Mouse (Mus musculus): ENCODE measurements around the gene Mphosph6. TPM values are rescaled to one million over a fixed set of nuclear protein-coding genes. Genes with fewer than 3 reads are reported as not detected.

Gene Mphosph6
- polyA plus RNA-seq, 1 experiment, result 98.3 TPM

GRCm38 (mm10) chr8:117764625-117765024, 37.1 kb downstream of the Mphosph6 start:
- peaks cover 7% of the 10 kb centered on the region; the same call in 1 of the 2 replicates for H3K9me3 ChIP-seq (replicated peaks; ENCODE audit: control insufficient read depth, insufficient read depth, low read length, poor library complexity, severe bottlenecking)
- H3K4me1 ChIP-seq (ENCODE audit: control insufficient read depth, insufficient read depth, low read length), result no peaks in the 10 kb centered on the region
- H3K27me3 ChIP-seq (ENCODE audit: control insufficient read depth, insufficient read depth, low read length, poor library complexity, severe bottlenecking), result no peaks in the 10 kb centered on the region
- no peak overlapping the region for H3K9ac ChIP-seq (ENCODE audit: low read depth, poor library complexity, severe bottlenecking)
- H3K4me3 ChIP-seq (ENCODE audit: low read depth, low read length), result no peak overlapping the region
- no peaks in the 10 kb centered on the region for H3K36me3 ChIP-seq (ENCODE audit: control insufficient read depth, insufficient read depth, low read length, poor library complexity, severe bottlenecking)
- TF ChIP-seq CTCF (IDR thresholded peaks at IDR 0.05; ENCODE audit: low read depth, low read length) (no peak), EP300 (IDR thresholded peaks at IDR 0.05; ENCODE audit: insufficient read depth, low read depth, low read length) (no peak), POLR2A (IDR thresholded peaks at IDR 0.05; ENCODE audit: insufficient read depth, low read length) (no peak)
- no peak overlapping the region for H3K27ac ChIP-seq (ENCODE audit: insufficient read depth, low read length)

- H3K9ac ChIP-seq (ENCODE audit: low read depth, poor library complexity, severe bottlenecking), result no peak overlapping the region
- H3K27me3 ChIP-seq (ENCODE audit: control insufficient read depth, insufficient read depth, low read length, poor library complexity, severe bottlenecking), result no peaks in the 10 kb centered on the region
- TF ChIP-seq POLR2A (IDR thresholded peaks at IDR 0.05; ENCODE audit: insufficient read depth, low read length) (no peak), EP300 (IDR thresholded peaks at IDR 0.05; ENCODE audit: insufficient read depth, low read depth, low read length) (no peak), CTCF (IDR thresholded peaks at IDR 0.05; ENCODE audit: low read depth, low read length) (no peak)
- H3K4me3 ChIP-seq (ENCODE audit: low read depth, low read length), result no peak overlapping the region
- peaks cover 7% of the 10 kb centered on the region; the same call in 1 of the 2 replicates for H3K9me3 ChIP-seq (replicated peaks; ENCODE audit: control insufficient read depth, insufficient read depth, low read length, poor library complexity, severe bottlenecking)
- no peaks in the 10 kb centered on the region for H3K4me1 ChIP-seq (ENCODE audit: control insufficient read depth, insufficient read depth, low read length)
- H3K27ac ChIP-seq (ENCODE audit: insufficient read depth, low read length), result no peak overlapping the region
- H3K36me3 ChIP-seq (ENCODE audit: control insufficient read depth, insufficient read depth, low read length, poor library complexity, severe bottlenecking), result no peaks in the 10 kb centered on the region
Measured at GRCm38 (mm10) chr8:117762776-117763175, 39.0 kb downstream of the Mphosph6 start.

GRCm38 (mm10) chr8:117757900-117758299, 43.8 kb downstream of the Mphosph6 start:
- no peaks in the 10 kb centered on the region for H3K36me3 ChIP-seq (ENCODE audit: control insufficient read depth, insufficient read depth, low read length, poor library complexity, severe bottlenecking)
- H3K4me1 ChIP-seq (ENCODE audit: control insufficient read depth, insufficient read depth, low read length), result no peaks in the 10 kb centered on the region

GRCm38 (mm10) chr8:117749436-117749835, 52.3 kb downstream of the Mphosph6 start:
- Histone ChIP-seq H3K4me3 (ENCODE audit: low read depth, low read length) (no peak overlapping the region), H3K36me3 (ENCODE audit: control insufficient read depth, insufficient read depth, low read length, poor library complexity, severe bottlenecking) (no peaks in the 10 kb centered on the region), H3K9ac (ENCODE audit: low read depth, poor library complexity, severe bottlenecking) (no peak overlapping the region), H3K27me3 (ENCODE audit: control insufficient read depth, insufficient read depth, low read length, poor library complexity, severe bottlenecking) (no peaks in the 10 kb centered on the region), H3K4me1 (ENCODE audit: control insufficient read depth, insufficient read depth, low read length) (peaks cover 2% of the 10 kb centered on the region), H3K9me3 (replicated peaks; ENCODE audit: control insufficient read depth, insufficient read depth, low read length, poor library complexity, severe bottlenecking) (no peaks in the 10 kb centered on the region), H3K27ac (ENCODE audit: insufficient read depth, low read length) (no peak overlapping the region)
- no peak for TF ChIP-seq EP300 (IDR thresholded peaks at IDR 0.05; ENCODE audit: insufficient read depth, low read depth, low read length)
- no peak for TF ChIP-seq CTCF (IDR thresholded peaks at IDR 0.05; ENCODE audit: low read depth, low read length)
- no peak for TF ChIP-seq POLR2A (IDR thresholded peaks at IDR 0.05; ENCODE audit: insufficient read depth, low read length)

More at GRCm38 (mm10) chr8:117757900-117758299, 43.8 kb downstream of the Mphosph6 start:
- Histone ChIP-seq H3K9ac (ENCODE audit: low read depth, poor library complexity, severe bottlenecking) (no peak overlapping the region), H3K27me3 (ENCODE audit: control insufficient read depth, insufficient read depth, low read length, poor library complexity, severe bottlenecking) (no peaks in the 10 kb centered on the region), H3K27ac (ENCODE audit: insufficient read depth, low read length) (no peak overlapping the region), H3K9me3 (replicated peaks; ENCODE audit: control insufficient read depth, insufficient read depth, low read length, poor library complexity, severe bottlenecking) (peaks cover 4% of the 10 kb centered on the region; the same call in 1 of the 2 replicates), H3K4me3 (ENCODE audit: low read depth, low read length) (no peak overlapping the region)
- TF ChIP-seq CTCF (IDR thresholded peaks at IDR 0.05; ENCODE audit: low read depth, low read length) (no peak), EP300 (IDR thresholded peaks at IDR 0.05; ENCODE audit: insufficient read depth, low read depth, low read length) (no peak), POLR2A (IDR thresholded peaks at IDR 0.05; ENCODE audit: insufficient read depth, low read length) (no peak)

- no peaks in the 10 kb centered on the region for H3K27me3 ChIP-seq (ENCODE audit: control insufficient read depth, insufficient read depth, low read length, poor library complexity, severe bottlenecking)
- H3K9ac ChIP-seq (ENCODE audit: low read depth, poor library complexity, severe bottlenecking), result no peak overlapping the region
- no peak for TF ChIP-seq CTCF (IDR thresholded peaks at IDR 0.05; ENCODE audit: low read depth, low read length)
- TF ChIP-seq EP300 (IDR thresholded peaks at IDR 0.05; ENCODE audit: insufficient read depth, low read depth, low read length), result no peak
- no peak for TF ChIP-seq POLR2A (IDR thresholded peaks at IDR 0.05; ENCODE audit: insufficient read depth, low read length)
- H3K36me3 ChIP-seq (ENCODE audit: control insufficient read depth, insufficient read depth, low read length, poor library complexity, severe bottlenecking), result no peaks in the 10 kb centered on the region
- no peak overlapping the region for H3K4me3 ChIP-seq (ENCODE audit: low read depth, low read length)
- no peaks in the 10 kb centered on the region for H3K9me3 ChIP-seq (replicated peaks; ENCODE audit: control insufficient read depth, insufficient read depth, low read length, poor library complexity, severe bottlenecking)
- peaks cover 2% of the 10 kb centered on the region for H3K4me1 ChIP-seq (ENCODE audit: control insufficient read depth, insufficient read depth, low read length)
- no peak overlapping the region for H3K27ac ChIP-seq (ENCODE audit: insufficient read depth, low read length)
Measured at GRCm38 (mm10) chr8:117747886-117748730, 53.6 kb downstream of the Mphosph6 start.

GRCm38 (mm10) chr8:117747428-117747827, 54.3 kb downstream of the Mphosph6 start:
- H3K4me3 ChIP-seq (ENCODE audit: low read depth, low read length), result no peak overlapping the region
- no peaks in the 10 kb centered on the region for H3K27me3 ChIP-seq (ENCODE audit: control insufficient read depth, insufficient read depth, low read length, poor library complexity, severe bottlenecking)
- H3K9ac ChIP-seq (ENCODE audit: low read depth, poor library complexity, severe bottlenecking), result no peak overlapping the region
- no peaks in the 10 kb centered on the region for H3K36me3 ChIP-seq (ENCODE audit: control insufficient read depth, insufficient read depth, low read length, poor library complexity, severe bottlenecking)
- H3K4me1 ChIP-seq (ENCODE audit: control insufficient read depth, insufficient read depth, low read length), result peaks cover 2% of the 10 kb centered on the region
- H3K9me3 ChIP-seq (replicated peaks; ENCODE audit: control insufficient read depth, insufficient read depth, low read length, poor library complexity, severe bottlenecking), result no peaks in the 10 kb centered on the region
- TF ChIP-seq CTCF (IDR thresholded peaks at IDR 0.05; ENCODE audit: low read depth, low read length) (no peak), EP300 (IDR thresholded peaks at IDR 0.05; ENCODE audit: insufficient read depth, low read depth, low read length) (peak; percentile 72; the same call in 1 of the 2 replicates)
- H3K27ac ChIP-seq (ENCODE audit: insufficient read depth, low read length), result no peak overlapping the region
